Mouse (Mus musculus) lung, postnatal 0 days (tissue): ENCODE data around the gene Bnc1.

ENCODE experiments used
- CTCF ChIP-seq: IDR thresholded peaks from 2 replicates; pipeline ENCODE4 v1.5.1; 2016; ENCODE audit warnings: antibody characterized with exemption, mild to moderate bottlenecking
- EP300 ChIP-seq: IDR thresholded peaks from 2 replicates; pipeline ENCODE4 v1.6.1; 2016; ENCODE audit warnings: antibody characterized with exemption, mild to moderate bottlenecking, control low read depth

GRCm38 (mm10) chr7:81992131-81993061 lies at the start of gene Bnc1:
- TF ChIP-seq CTCF (no peak), EP300 (no peak)
